Mouse (Mus musculus) erythroid progenitor cell, adult 5-6 weeks (primary cell): Measurements from ENCODE around the gene Grin2a. TPM values are rescaled to one million over a fixed set of nuclear protein-coding genes. Genes with fewer than 3 reads are reported as not detected.

Experiments
- ATAC-seq: replicated peaks from 2 replicates; pipeline ENCODE4 v1.8.0; 2016; ENCODE audit warnings: moderate number of reproducible peaks, mild to moderate bottlenecking, moderate TSS enrichment, inconsistent platforms; ENCODE audit not compliant: poor library complexity, low FRiP score, severe bottlenecking
- total RNA-seq, 2 experiments: library from RNA; stranded (forward) in 1 of 2; stranded (reverse) in 1 of 2; fragments of 150-400 nt in 1 of 2; fragments of 186-747, 209-891 nt in 1 of 2; gene quantifications; 2 replicates each; pipeline versions ENCODE4 v1.2.3 to v1.2.4; 2015 to 2017; ENCODE audit warnings: low replicate concordance in 2 of 2

Gene Grin2a
- total RNA-seq, 2 experiments from 2014 or later: not detected

GRCm38 (mm10) chr16:9567286-9567685 lies 428.1 kb downstream of the Grin2a start:
- no peak for ATAC-seq

GRCm38 (mm10) chr16:9561816-9562215 lies 433.5 kb downstream of the Grin2a start:
- ATAC-seq: no peak

DNA sequence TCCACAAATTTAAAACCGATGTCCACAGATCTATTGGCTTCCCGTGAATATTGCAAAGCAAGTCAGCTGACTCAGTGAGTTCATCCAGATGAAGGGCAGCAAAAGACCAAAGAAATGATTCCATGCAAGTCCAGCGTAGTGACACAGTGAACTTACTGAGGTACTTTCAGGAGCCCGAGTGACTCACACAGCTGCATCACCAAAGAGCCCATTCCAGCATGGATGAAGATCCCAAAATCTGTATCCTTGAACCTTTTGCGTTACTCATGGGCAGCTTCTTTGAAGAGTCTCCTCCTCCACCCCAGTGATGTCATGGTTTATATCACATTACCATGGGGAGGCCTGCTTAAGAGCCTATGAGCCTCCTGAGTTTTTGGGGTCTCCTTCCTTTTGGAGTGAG lies 460.2 kb downstream of the Grin2a start:
- no peak for ATAC-seq

GRCm38 (mm10) chr16:9533564-9534332 lies 461.6 kb downstream of the Grin2a start:
- ATAC-seq: no peak

DNA sequence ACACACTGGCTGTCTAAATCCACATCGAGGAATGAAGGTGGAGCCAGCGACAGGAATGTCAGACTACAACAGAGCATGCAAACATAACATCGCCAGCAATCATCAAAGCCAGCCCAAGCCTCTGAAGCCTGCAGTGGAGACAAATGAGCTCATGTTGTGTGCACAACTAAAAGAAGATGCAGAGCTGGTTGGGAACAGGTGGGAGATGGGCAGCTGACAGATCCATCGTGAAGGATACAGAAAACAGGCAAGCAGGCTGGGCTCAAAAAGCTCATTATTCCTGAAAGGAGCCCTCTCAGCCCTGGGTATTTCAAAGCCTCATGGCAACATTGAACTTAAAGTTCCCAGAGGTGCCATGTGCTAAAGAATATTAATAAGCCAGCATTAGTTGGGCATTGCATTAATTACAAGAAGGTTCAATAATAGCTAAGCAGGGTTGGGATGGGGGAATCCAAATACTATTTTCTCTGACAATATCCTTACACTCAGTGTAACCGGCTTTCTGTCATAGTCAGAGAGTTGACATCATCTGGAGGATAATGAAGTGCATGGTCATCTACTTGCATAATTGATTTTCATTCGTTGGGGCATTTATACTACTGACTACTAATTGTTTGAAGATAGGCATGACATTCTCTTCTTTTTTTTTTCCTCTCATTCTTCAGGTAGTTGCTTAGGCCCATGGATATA lies 462.4 kb downstream of the Grin2a start:
- no peak for ATAC-seq

DNA sequence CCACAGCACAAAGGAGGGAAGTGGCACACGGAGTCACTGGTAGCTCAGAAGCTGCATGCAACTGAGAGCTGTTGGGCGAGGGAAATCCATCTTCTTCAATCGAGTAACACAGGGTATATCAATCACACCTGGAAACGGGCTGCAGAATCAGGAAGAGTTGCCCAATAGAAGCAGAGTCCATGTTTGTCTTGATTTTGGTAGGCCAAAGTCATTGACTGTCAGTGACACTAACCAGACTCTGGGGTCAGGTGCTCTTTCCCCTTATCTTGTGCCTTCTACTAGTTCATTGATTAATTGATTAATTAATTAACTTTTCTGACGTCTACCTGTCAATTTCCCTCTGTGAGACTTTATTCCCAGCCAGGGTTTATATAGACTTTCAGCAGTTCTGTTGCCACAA lies 468.1 kb downstream of the Grin2a start:
- ATAC-seq: no peak

DNA sequence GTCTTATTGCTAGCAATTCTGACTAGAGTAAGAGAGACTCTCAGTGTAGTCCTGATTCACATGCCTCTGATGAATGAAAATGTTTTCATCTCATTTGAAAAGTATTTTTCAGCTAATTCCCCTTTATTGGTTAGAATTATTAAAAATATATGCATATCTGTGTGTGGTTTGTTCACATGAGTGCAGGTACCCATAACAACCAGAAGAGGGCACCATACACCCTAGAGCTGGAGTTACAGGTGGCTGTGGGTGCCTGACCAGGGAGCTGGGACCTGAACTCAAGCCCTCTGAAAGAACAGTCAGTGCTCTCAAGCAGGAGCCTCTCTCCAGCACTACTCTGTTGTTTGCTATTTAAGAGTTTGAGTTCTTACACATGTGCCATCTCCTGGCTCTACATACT lies 472.0 kb downstream of the Grin2a start:
- no peak for ATAC-seq

Other genes with a start within 250 kb of the Grin2a start
- gene Rpl39l, start 174.7 kb upstream of the Grin2a start, total RNA-seq (2015; ENCODE audit: low replicate concordance): 8.4 TPM in 1 of 2 replicates, not detected in the other
- gene Rpl39l, start 174.7 kb upstream of the Grin2a start, total RNA-seq (2017; ENCODE audit: low replicate concordance): not detected in 2 replicates
- not detected in 2 replicates for gene Atf7ip2, start 197.2 kb upstream of the Grin2a start, total RNA-seq (2015; ENCODE audit: low replicate concordance)
- not detected in 2 replicates for gene Atf7ip2, start 197.2 kb upstream of the Grin2a start, total RNA-seq (2017; ENCODE audit: low replicate concordance)